Mouse (Mus musculus): ENCODE measurements around the gene Scgb1a1.

DNA sequence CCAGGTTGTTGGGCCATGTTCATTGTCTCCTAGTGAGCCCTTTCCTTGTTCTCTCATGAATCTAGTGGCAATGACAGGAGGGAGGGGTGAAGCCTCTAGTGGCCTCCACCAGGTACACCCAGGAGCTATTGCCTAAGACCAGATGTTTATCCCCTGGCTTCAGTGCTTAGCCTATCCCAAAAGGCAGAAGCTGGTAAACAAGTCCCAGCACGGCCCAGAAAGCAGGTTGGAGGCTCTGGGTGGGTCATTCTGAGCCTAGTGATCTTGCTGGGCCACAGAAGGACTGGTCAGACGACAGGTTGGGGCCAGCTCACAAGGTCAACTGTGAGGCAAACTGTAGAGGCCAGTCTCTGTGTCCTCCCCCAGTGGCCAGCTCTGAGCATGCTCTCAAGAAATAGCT is 3.0 kb upstream of the Scgb1a1 start:
- TF ChIP-seq CTCF (IDR thresholded peaks at IDR 0.05; ENCODE audit: borderline replicate concordance, insufficient read depth, low read depth, low read length) (no peak), POLR2A (IDR thresholded peaks at IDR 0.05; ENCODE audit: borderline replicate concordance, insufficient read depth, low read length) (no peak)
